Mouse (Mus musculus) spleen, adult 12 weeks (tissue): ENCODE measurements around the gene Rsrp1.

Experiments
- DNase-seq: peaks from one replicate; pipeline ENCODE4 v3.0.0; 2022; ENCODE audit warnings: low spot score

Gene Rsrp1

GRCm38 (mm10) chr4:134922111-134922924 lies 1.1 kb upstream of the Rsrp1 start:
- DNase-seq: no peak

- peak; percentile 49 for DNase-seq
These were observed 507 bp upstream of the Rsrp1 start for GRCm38 (mm10) chr4:134922925-134923244.

- peak; percentile 67 for DNase-seq
These were observed 788 bp downstream of the Rsrp1 start for GRCm38 (mm10) chr4:134924019-134924741.

DNA sequence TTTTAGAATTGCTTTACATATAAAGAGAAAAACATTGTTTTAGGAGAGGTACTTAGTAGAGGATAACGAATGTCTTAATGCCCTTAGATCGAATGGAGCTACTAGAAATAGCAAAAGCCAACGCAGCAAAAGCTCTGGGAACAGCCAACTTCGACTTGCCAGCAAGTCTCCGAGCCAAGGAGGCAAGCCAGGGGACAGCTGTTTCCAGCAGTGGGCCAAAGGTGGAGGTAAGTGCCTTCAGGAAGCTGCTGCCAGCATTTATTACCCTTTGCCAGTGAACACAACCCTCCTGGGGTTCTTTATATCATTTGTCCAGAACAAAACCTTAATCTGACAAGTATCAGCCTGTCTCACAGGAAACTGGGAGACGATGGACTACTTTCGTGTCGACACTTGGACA lies 1.8 kb downstream of the Rsrp1 start:
- DNase-seq: no peak

DNA sequence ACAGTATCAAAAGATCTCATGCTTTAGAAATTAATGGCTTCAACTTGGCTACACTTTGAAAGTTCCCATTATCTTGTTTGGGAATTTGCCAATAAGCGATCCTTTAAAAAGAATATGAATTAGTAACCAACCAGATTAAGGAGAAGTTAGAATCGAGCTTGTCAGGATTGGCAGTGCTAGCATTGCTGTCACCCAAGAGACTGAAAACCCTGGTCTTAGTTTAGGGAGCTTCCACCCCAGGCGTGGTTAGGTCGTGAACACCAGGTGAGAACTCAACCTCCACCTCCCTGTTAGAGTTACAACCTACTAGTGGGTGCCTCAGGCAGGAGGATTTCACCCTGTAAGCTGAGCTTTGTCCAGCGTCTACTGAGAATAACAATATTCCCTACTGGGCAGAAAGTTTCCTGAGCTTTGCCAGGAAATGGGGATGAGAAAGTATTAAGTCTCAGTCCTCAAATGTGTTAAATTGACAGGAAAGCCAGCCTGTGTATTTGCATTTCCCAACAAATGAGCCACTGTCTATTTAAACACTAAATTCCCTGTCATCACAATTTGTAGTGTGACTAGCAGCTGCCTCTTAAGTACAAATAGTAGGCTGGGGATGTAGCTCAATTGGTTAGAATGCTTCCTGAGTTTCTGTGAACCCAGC lies 4.5 kb downstream of the Rsrp1 start:
- no peak for DNase-seq

GRCm38 (mm10) chr4:134928464-134928836 lies 5.1 kb downstream of the Rsrp1 start:
- DNase-seq: no peak

DNA sequence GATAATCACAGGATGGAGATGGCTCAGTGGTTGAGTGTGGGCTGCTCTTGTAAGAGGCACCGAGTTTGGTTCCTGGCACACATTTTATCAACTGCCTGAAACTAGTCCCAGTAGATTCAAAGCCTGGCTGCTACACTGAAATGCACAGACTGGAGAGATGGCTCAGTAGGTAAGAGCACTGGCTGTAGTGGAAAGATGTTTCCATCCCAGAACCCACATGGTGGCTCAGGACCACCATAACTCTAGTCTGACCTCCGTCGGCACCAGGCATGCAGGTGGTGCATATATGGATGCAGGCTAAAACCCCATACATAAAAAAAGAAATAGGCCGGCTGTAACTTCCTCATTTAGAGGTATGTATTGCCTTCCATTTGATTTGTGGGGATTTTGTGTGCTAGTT lies 6.1 kb downstream of the Rsrp1 start:
- no peak for DNase-seq

GRCm38 (mm10) chr4:134930190-134930589 lies 6.8 kb downstream of the Rsrp1 start:
- DNase-seq: no peak

GRCm38 (mm10) chr4:134930684-134931481 lies 7.5 kb downstream of the Rsrp1 start, which contains the start of gene Syf2:
Syf2 (plus strand) TSS chr4:134930898.
- peak; percentile 84 for DNase-seq

GRCm38 (mm10) chr4:134937240-134938176 lies 14.1 kb downstream of the Rsrp1 start:
- no peak for DNase-seq

GRCm38 (mm10) chr4:134939900-134940299 lies 16.5 kb downstream of the Rsrp1 start:
- no peak for DNase-seq

GRCm38 (mm10) chr4:134943758-134944538 lies 20.6 kb downstream of the Rsrp1 start:
- no peak for DNase-seq

GRCm38 (mm10) chr4:134946024-134946744 lies 22.8 kb downstream of the Rsrp1 start:
- DNase-seq: peak; percentile 62

DNA sequence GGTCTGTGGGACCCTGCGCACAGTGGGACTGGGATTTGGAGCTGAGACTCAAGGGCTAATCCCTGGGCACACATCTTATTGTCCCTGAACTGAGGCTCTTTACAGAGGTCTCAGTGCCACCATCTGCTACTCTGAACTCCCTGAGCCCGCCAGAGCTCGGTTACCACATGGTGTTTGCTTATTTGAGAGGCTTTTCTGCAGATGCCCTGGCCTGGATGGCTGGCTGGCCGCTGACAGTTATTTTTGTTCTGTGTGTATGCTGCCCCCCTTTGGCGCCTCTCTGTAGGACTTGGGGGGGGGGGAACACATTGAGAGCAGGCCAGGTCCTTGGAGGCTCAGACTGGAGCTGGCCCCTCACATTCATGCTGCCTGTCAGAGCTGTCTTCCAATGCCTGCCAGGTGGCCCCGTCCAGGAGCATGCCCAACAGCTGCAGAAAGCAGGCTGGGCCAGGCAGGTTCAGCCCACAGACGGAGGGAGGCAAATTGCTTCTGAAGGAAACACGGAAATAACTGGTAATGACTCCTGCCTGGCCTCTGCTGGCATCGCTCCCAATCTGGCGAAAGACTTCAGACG lies 27.2 kb downstream of the Rsrp1 start:
- DNase-seq: no peak

DNA sequence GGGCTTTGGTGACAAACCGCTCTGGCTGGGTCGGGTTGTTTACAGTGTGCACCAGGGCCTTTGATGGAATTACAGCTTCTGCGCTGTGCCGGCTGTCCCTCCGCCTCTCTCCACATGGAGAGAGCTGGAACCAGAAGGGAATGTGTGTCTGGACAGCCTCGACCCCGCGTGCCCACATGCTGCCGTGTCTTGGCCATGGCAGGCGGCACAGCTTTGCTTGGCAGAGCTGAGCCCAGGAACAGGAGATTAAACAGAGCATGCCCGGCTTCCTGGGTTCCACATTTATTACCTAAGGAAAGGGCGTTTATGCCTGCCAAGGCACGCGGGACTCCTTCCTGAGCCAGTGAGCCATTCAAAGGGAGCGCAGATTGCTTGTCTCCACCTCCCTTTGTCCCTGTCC lies 31.1 kb downstream of the Rsrp1 start:
- no peak for DNase-seq

DNA sequence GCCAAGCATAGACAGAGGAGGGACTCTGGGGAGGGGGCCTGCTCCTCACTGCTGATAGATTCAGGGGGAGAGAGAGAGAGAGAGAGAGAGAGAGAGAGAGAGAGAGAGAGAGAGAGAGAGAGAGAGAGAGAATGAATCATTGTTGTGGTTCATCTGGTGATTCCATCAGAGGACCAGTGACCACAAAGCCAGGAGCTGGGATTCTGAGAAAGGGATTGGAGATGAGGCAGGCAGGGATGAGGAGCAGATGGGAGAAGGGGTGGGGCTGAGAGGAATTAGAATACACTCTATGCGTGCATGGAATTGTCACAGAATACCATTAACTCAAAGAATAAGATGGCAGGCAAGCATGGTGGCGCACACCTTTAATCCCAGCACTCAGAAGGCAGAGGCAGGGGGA lies 31.8 kb downstream of the Rsrp1 start:
- no peak for DNase-seq

GRCm38 (mm10) chr4:134955845-134956244 lies 32.5 kb downstream of the Rsrp1 start:
- DNase-seq: no peak

GRCm38 (mm10) chr4:134956328-134956727 lies 32.9 kb downstream of the Rsrp1 start:
- DNase-seq: peak; percentile 57
